ENCODE assay signal across 24 mouse cellular contexts in the genomic region with DNA sequence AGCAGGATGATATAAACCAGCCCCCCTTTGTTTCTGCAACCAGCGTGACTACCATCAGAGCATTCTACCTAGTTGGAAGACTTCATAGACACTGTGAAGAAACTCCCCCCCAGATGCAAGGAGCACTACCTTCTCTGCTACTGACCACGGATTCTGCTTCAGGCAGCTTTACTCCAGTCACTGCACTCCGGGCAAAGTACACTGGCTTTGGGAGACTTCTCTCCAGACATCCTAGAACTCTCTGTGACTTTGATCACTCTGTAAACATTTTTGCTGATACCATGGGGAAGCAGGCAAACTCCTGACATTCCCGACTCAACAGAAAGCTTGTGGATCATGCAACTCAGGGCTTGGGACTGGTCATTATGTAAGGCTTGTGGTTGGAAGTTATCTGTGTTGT. TPM values are rescaled to one million over a fixed set of nuclear protein-coding genes. Genes with fewer than 3 reads are reported as not detected.
DNase-seq lines count a peak whose midpoint lies in the region; ATAC-seq and TF ChIP-seq lines count a peak whose summit lies in the region.
"Had no signal": no experiment of that assay in that cellular context is flagged by ENCODE, and none has a peak within 500 bp of the region (broad histone marks: within the 10 kb centered on the region; RNA-seq: fewer than 3 reads in every experiment).

No protein-coding gene starts in this region.

- no peak for TF ChIP-seq CTCF in kidney, adult 2 months (conservative IDR thresholded peaks at IDR 0.05; ENCODE audit: insufficient read depth, insufficient read length, low read depth, low read length)
- TF ChIP-seq CTCF in small intestine, adult 2 months (IDR thresholded peaks at IDR 0.05; ENCODE audit: extremely low read depth, insufficient read length, insufficient replicate concordance, low read depth, low read length): no peak

- TF ChIP-seq POLR2A in kidney, adult 2 months (IDR thresholded peaks at IDR 0.05; ENCODE audit: low read depth, low read length): no peak
- TF ChIP-seq POLR2A in small intestine, adult 2 months (IDR thresholded peaks at IDR 0.05; ENCODE audit: low read depth, low read length): no peak

- no peak overlapping the region for H3K4me2 ChIP-seq in intestine, embryonic 15.5 days (replicated peaks)
- no peak overlapping the region for H3K4me2 ChIP-seq in heart, embryonic 12.5 days
- H3K4me2 ChIP-seq: forebrain, embryonic 15.5 days; heart, embryonic 13.5 days; hindbrain, embryonic 13.5 days; limb, embryonic 13.5 days; lung, embryonic 14.5 days; midbrain, embryonic 12.5 days had no signal

- no peaks in the 10 kb centered on the region for H3K36me3 ChIP-seq in kidney, adult 2 months (ENCODE audit: control insufficient read depth, insufficient read depth, low read length)
- no peaks in the 10 kb centered on the region for H3K36me3 ChIP-seq in intestine, embryonic 15.5 days
- H3K36me3 ChIP-seq in small intestine, adult 2 months (ENCODE audit: control insufficient read depth, insufficient read depth, low read length): no peaks in the 10 kb centered on the region
- H3K36me3 ChIP-seq in heart, embryonic 12.5 days: no peaks in the 10 kb centered on the region
- H3K36me3 ChIP-seq: embryonic facial prominence, embryonic 10.5 days; forebrain, embryonic 15.5 days; heart, embryonic 13.5 days; hindbrain, embryonic 13.5 days; limb, embryonic 13.5 days; midbrain, embryonic 12.5 days had no signal

- H3K27me3 ChIP-seq in kidney, adult 2 months (replicated peaks; ENCODE audit: control insufficient read depth, insufficient read depth, low read length): no peaks in the 10 kb centered on the region; the same call in 1 of the 2 replicates
- no peaks in the 10 kb centered on the region for H3K27me3 ChIP-seq in intestine, embryonic 15.5 days (replicated peaks)
- H3K27me3 ChIP-seq in small intestine, adult 2 months (ENCODE audit: control insufficient read depth, insufficient read depth, low read length): no peaks in the 10 kb centered on the region
- no peaks in the 10 kb centered on the region for H3K27me3 ChIP-seq in heart, embryonic 12.5 days (replicated peaks)
- H3K27me3 ChIP-seq: forebrain, embryonic 15.5 days; heart, embryonic 13.5 days; hindbrain, embryonic 13.5 days; limb, embryonic 13.5 days; midbrain, embryonic 12.5 days had no signal

- H3K9ac ChIP-seq in intestine, embryonic 15.5 days: no peak overlapping the region
- no peak overlapping the region for H3K9ac ChIP-seq in heart, embryonic 12.5 days
- H3K9ac ChIP-seq: forebrain, embryonic 15.5 days; heart, embryonic 13.5 days; hindbrain, embryonic 13.5 days; limb, embryonic 13.5 days; lung, embryonic 14.5 days; midbrain, embryonic 12.5 days had no signal

- peak; percentile 80 for ATAC-seq in intestine, embryonic 15.5 days
- ATAC-seq in heart, embryonic 12.5 days (ENCODE audit: insufficient number of reproducible peaks, low FRiP score): no peak
- ATAC-seq: CD4-positive, CD25-positive, alpha-beta regulatory T cell, adult 4 months; forebrain, embryonic 15.5 days had no signal

- no peak overlapping the region for H3K27ac ChIP-seq in kidney, adult 2 months (ENCODE audit: insufficient read depth, low read depth, low read length)
- H3K27ac ChIP-seq in intestine, embryonic 15.5 days: no peak overlapping the region
- H3K27ac ChIP-seq in small intestine, adult 2 months (ENCODE audit: insufficient read depth, low read depth, low read length): peak overlapping the region; percentile 70
- no peak overlapping the region for H3K27ac ChIP-seq in heart, embryonic 12.5 days (ENCODE audit: poor library complexity, severe bottlenecking)
- H3K27ac ChIP-seq: embryonic facial prominence, embryonic 10.5 days; forebrain, embryonic 15.5 days; heart, embryonic 13.5 days; hindbrain, embryonic 13.5 days; limb, embryonic 13.5 days; midbrain, embryonic 12.5 days had no signal

- peak; percentile 40 for DNase-seq in kidney, adult 2 months
- no peak for DNase-seq in kidney, postnatal 4 days
- peak; percentile 10 for DNase-seq in kidney, postnatal 10 days
- DNase-seq in neural tube, embryonic 10.5 days (ENCODE audit: extremely low spot score, low spot score): no peak
- no peak for DNase-seq in layer of hippocampus, postnatal 36 days
- DNase-seq: adrenal gland, postnatal 25 days; cerebellum, adult 9-10 months; gastrocnemius, postnatal 14 days; heart, adult 18-20 months; heart, postnatal 14 days; lung, embryonic 14.5 days; right cerebral cortex, postnatal 14 days; spleen, adult 18-20 months; thymus, postnatal 25 days had no signal

- no peak overlapping the region for H3K4me3 ChIP-seq in kidney, adult 2 months (ENCODE audit: insufficient read depth, low read depth, low read length)
- no peak overlapping the region for H3K4me3 ChIP-seq in intestine, embryonic 15.5 days (replicated peaks)
- H3K4me3 ChIP-seq in small intestine, adult 2 months (ENCODE audit: low read depth, low read length): no peak overlapping the region
- H3K4me3 ChIP-seq in heart, embryonic 12.5 days: no peak overlapping the region
- H3K4me3 ChIP-seq: embryonic facial prominence, embryonic 10.5 days; forebrain, embryonic 15.5 days; heart, embryonic 13.5 days; hindbrain, embryonic 13.5 days; limb, embryonic 13.5 days; midbrain, embryonic 12.5 days had no signal

- 50% methylated on average over 4 of the region's 4 CpGs for WGBS in kidney, adult 2 months
- WGBS in intestine, embryonic 15.5 days: 33% methylated on average over 4 of the region's 4 CpGs
- WGBS in small intestine, adult 2 months: 21% methylated on average over 4 of the region's 4 CpGs
- 43% methylated on average over 4 of the region's 4 CpGs for WGBS in heart, embryonic 12.5 days

- no peaks in the 10 kb centered on the region for H3K4me1 ChIP-seq in kidney, adult 2 months (ENCODE audit: control insufficient read depth, insufficient read depth, low read length)
- H3K4me1 ChIP-seq in intestine, embryonic 15.5 days (replicated peaks): no peaks in the 10 kb centered on the region
- H3K4me1 ChIP-seq in small intestine, adult 2 months (ENCODE audit: control insufficient read depth, insufficient read depth, insufficient read length, low read length): peaks cover 12% of the 10 kb centered on the region; the same call in 1 of the 2 replicates
- H3K4me1 ChIP-seq in heart, embryonic 12.5 days (replicated peaks): no peaks in the 10 kb centered on the region
- H3K4me1 ChIP-seq: embryonic facial prominence, embryonic 10.5 days; forebrain, embryonic 15.5 days; heart, embryonic 13.5 days; hindbrain, embryonic 13.5 days; limb, embryonic 13.5 days; midbrain, embryonic 12.5 days had no signal

- no peaks in the 10 kb centered on the region for H3K9me3 ChIP-seq in intestine, embryonic 15.5 days
- peaks cover 3% of the 10 kb centered on the region; the same call in 1 of the 2 replicates for H3K9me3 ChIP-seq in heart, embryonic 12.5 days (replicated peaks)
- H3K9me3 ChIP-seq: embryonic facial prominence, embryonic 10.5 days; forebrain, embryonic 15.5 days; heart, embryonic 13.5 days; hindbrain, embryonic 13.5 days; limb, embryonic 13.5 days; midbrain, embryonic 12.5 days had no signal

RNA-seq across cellular contexts. Expression of a gene that starts 8.0 kb away (rescaled TPM):
- 8.7 and 9.3 TPM in 2 replicates for polyA plus RNA-seq in kidney, adult 2 months (2012; rRNA removed)
- polyA plus RNA-seq in intestine, embryonic 15.5 days (2015; fragmentation: Nextera tagmentation; extraction: Ambion mirVana): 29.0 and 32.4 TPM in 2 replicates
- 4.2 and 7.1 TPM in 2 replicates for polyA plus RNA-seq in small intestine, adult 2 months (2012; rRNA removed)
- polyA plus RNA-seq in heart, embryonic 12.5 days (2016; fragmentation: Nextera tagmentation; extraction: Ambion mirVana): 40.3 and 43.3 TPM in 2 replicates
- 10 to 100 TPM; 28.3 to 29.7 TPM for total RNA-seq in layer of hippocampus, postnatal 36 days (2021)

RNA-seq across cellular contexts. Expression of a gene that starts 35.7 kb away (rescaled TPM):
- polyA plus RNA-seq in kidney, adult 2 months (2012; rRNA removed): 11.9 and 13.5 TPM in 2 replicates
- polyA plus RNA-seq in intestine, embryonic 15.5 days (2015; fragmentation: Nextera tagmentation; extraction: Ambion mirVana): 21.4 and 24.7 TPM in 2 replicates
- 2.1 and 5.3 TPM in 2 replicates for polyA plus RNA-seq in small intestine, adult 2 months (2012; rRNA removed)
- 22.4 and 23.3 TPM in 2 replicates for polyA plus RNA-seq in heart, embryonic 12.5 days (2016; fragmentation: Nextera tagmentation; extraction: Ambion mirVana)
- 10 to 100 TPM; 45.9 to 50.6 TPM for total RNA-seq in layer of hippocampus, postnatal 36 days (2021)

Comparison
In these comparisons a context has a peak if more than half of its experiments do, and no peak if none do; other contexts are left out.
1. DNase-seq: peak in kidney, adult 2 months (single experiment) and kidney, postnatal 10 days (single experiment); none in kidney, postnatal 4 days (0 of 2), neural tube, embryonic 10.5 days (single experiment) and layer of hippocampus, postnatal 36 days (0 of 2).